Mouse (Mus musculus): ENCODE results near the gene Gm10762.

DNA sequence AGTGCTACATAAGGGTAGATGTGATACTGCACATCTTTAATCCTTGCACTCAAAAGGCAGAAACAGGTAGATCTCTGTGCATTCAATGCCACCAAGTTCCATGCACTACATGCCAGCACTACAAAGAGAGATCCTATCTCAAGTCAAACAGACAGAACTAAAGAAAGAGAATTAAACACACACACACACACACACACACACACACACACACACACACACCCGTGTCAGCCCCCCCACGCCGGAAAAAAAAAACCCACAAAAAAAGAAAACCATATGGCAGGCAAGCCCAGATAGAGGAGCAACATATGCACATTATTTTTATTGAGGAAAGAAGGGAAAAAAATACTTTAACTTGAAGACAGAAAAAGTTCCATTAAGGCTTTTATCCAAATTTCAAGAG is 39.1 kb downstream of the Gm10762 start:
- TF ChIP-seq CTCF (IDR thresholded peaks at IDR 0.05; ENCODE audit: low read depth, low read length) (no peak), POLR2A (IDR thresholded peaks at IDR 0.05; ENCODE audit: extremely low read depth, insufficient read depth, low read length) (no peak)

Measured in liver, adult 2 months (tissue).